22 mouse cellular contexts compared by ENCODE assay signal in the genomic region with DNA sequence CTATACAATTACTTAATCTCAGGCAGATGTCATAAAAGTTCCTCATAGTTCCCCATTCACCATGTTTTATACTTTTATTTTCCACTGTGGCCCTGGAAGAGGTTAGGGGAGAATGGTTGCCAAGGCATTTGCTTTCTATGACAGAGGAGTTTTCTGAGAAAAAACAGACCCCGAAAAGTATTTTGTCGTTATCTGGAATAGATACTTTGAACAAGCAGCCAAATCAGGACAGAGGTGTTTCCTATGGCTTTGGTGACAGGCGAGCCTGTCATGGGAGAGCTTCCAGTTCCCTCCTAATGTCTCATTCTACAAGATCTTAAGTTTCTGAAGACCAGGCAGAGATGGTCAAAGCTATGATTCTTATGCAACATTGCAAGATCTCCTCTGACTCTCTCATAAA. TPM values are rescaled to one million over a fixed set of nuclear protein-coding genes. Genes with fewer than 3 reads are reported as not detected.
A peak's percentile ranks its signal among the peaks of the same experiment; 100 is the strongest.
DNase-seq lines count a peak whose midpoint lies in the region; ATAC-seq and TF ChIP-seq lines count a peak whose summit lies in the region.
"Had no signal": no experiment of that assay in that cellular context is flagged by ENCODE, and none has a peak within 500 bp of the region (broad histone marks: within the 10 kb centered on the region; RNA-seq: fewer than 3 reads in every experiment).

No protein-coding gene starts in this region.

- H3K4me3 ChIP-seq in gastrocnemius, adult 2 months, result no peak overlapping the region
- no peak overlapping the region for H3K4me3 ChIP-seq in heart, embryonic 11.5 days (ENCODE audit: low read depth, low read length)
- H3K4me3 ChIP-seq in midbrain, embryonic 11.5 days (ENCODE audit: low read depth, low read length), result no peak overlapping the region
- H3K4me3 ChIP-seq in midbrain, embryonic 10.5 days, result no peak overlapping the region
- H3K4me3 ChIP-seq: embryonic facial prominence, embryonic 12.5 days; forebrain, embryonic 15.5 days; hindbrain, embryonic 10.5 days; intestine, embryonic 15.5 days had no signal

- H3K36me3 ChIP-seq in heart, embryonic 11.5 days (ENCODE audit: control insufficient read depth, insufficient read depth, low read length), result 0 out of 2 replicates have a peak, but pooled peaks cover 2% of the 10 kb centered on the region
- no peaks in the 10 kb centered on the region for H3K36me3 ChIP-seq in midbrain, embryonic 11.5 days (ENCODE audit: control insufficient read depth, insufficient read depth, low read length)
- H3K36me3 ChIP-seq in midbrain, embryonic 10.5 days, result no peaks in the 10 kb centered on the region
- H3K36me3 ChIP-seq: embryonic facial prominence, embryonic 12.5 days; forebrain, embryonic 15.5 days; G1E; hindbrain, embryonic 10.5 days; intestine, embryonic 15.5 days had no signal

- H3K9me3 ChIP-seq in heart, embryonic 11.5 days (replicated peaks; ENCODE audit: control insufficient read depth, low read length), result no peaks in the 10 kb centered on the region
- H3K9me3 ChIP-seq in midbrain, embryonic 11.5 days (ENCODE audit: control insufficient read depth, low read length), result no peaks in the 10 kb centered on the region
- H3K9me3 ChIP-seq in midbrain, embryonic 10.5 days (replicated peaks), result no peaks in the 10 kb centered on the region
- H3K9me3 ChIP-seq: embryonic facial prominence, embryonic 12.5 days; forebrain, embryonic 15.5 days; G1E; hindbrain, embryonic 10.5 days; intestine, embryonic 15.5 days had no signal

- 0 out of 2 replicates have a peak overlapping the region, but pooled peaks have one; percentile 14 for H3K4me2 ChIP-seq in heart, embryonic 11.5 days
- no peak overlapping the region for H3K4me2 ChIP-seq in midbrain, embryonic 11.5 days
- H3K4me2 ChIP-seq: embryonic facial prominence, embryonic 12.5 days; forebrain, embryonic 15.5 days; hindbrain, embryonic 14.5 days; intestine, embryonic 15.5 days had no signal

- WGBS in heart, embryonic 11.5 days (ENCODE audit: insufficient replicate concordance), result 19% methylated on average over 3 of the region's 3 CpGs
- WGBS in midbrain, embryonic 11.5 days, result 89% methylated on average over 3 of the region's 3 CpGs
- 94% methylated on average over 3 of the region's 3 CpGs for WGBS in midbrain, embryonic 10.5 days

- H3K27ac ChIP-seq in gastrocnemius, adult 2 months, result peak overlapping the region; percentile 28
- peak overlapping the region; percentile 74 for H3K27ac ChIP-seq in heart, embryonic 11.5 days (ENCODE audit: low read depth, low read length)
- no peak overlapping the region for H3K27ac ChIP-seq in midbrain, embryonic 11.5 days (ENCODE audit: low read depth, low read length)
- no peak overlapping the region for H3K27ac ChIP-seq in midbrain, embryonic 10.5 days (replicated peaks)
- H3K27ac ChIP-seq: embryonic facial prominence, embryonic 12.5 days; hindbrain, embryonic 10.5 days; hindbrain, embryonic 14.5 days; intestine, embryonic 15.5 days had no signal

- intact Hi-C loops in gastrocnemius, adult 2 months (cut with DNase I), result no loop called here
- intact Hi-C loops in gastrocnemius, postnatal 14 days (cut with DNase I; ENCODE audit: low total_unique reads), result no loop called here
- intact Hi-C loops in heart, postnatal 14 days (cut with DNase I), result no loop called here

- no peak for DNase-seq in gastrocnemius, adult 2 months
- DNase-seq in gastrocnemius, postnatal 14 days, result no peak
- no peak for DNase-seq in heart, postnatal 14 days
- peak; percentile 62 for DNase-seq in midbrain, embryonic 11.5 days (ENCODE audit: low spot score, missing footprints)
- DNase-seq in midbrain, embryonic 10.5 days (ENCODE audit: low spot score), result no peak
- DNase-seq: adrenal gland, adult 8-10 months; adrenal gland, postnatal 36 days; B cell, adult 2 months; cerebellum, adult 11 months; cerebellum, adult 8-10 months; cerebellum, postnatal 14 days; gastrocnemius, postnatal 25 days; kidney, adult 18-20 months had no signal

- no peak overlapping the region for H3K9ac ChIP-seq in heart, embryonic 11.5 days (ENCODE audit: low read depth, low read length)
- no peak overlapping the region for H3K9ac ChIP-seq in midbrain, embryonic 11.5 days (ENCODE audit: low read length)
- H3K9ac ChIP-seq: embryonic facial prominence, embryonic 12.5 days; forebrain, embryonic 15.5 days; hindbrain, embryonic 14.5 days; intestine, embryonic 15.5 days had no signal

- no peak for TF ChIP-seq CTCF in gastrocnemius, adult 2 months (IDR thresholded peaks at IDR 0.05)

- peaks cover 62% of the 10 kb centered on the region for H3K4me1 ChIP-seq in heart, embryonic 11.5 days (ENCODE audit: control insufficient read depth, insufficient read depth, low read length)
- H3K4me1 ChIP-seq in midbrain, embryonic 11.5 days (ENCODE audit: control insufficient read depth, insufficient read depth, low read length), result no peaks in the 10 kb centered on the region
- no peaks in the 10 kb centered on the region for H3K4me1 ChIP-seq in midbrain, embryonic 10.5 days
- H3K4me1 ChIP-seq: hindbrain, embryonic 10.5 days had no signal

- no peaks in the 10 kb centered on the region for H3K27me3 ChIP-seq in heart, embryonic 11.5 days (ENCODE audit: control insufficient read depth, insufficient read depth, low read length)
- H3K27me3 ChIP-seq in midbrain, embryonic 11.5 days (ENCODE audit: control insufficient read depth, insufficient read depth, low read length), result no peaks in the 10 kb centered on the region
- H3K27me3 ChIP-seq in midbrain, embryonic 10.5 days (ENCODE audit: low read depth, poor library complexity, severe bottlenecking), result no peaks in the 10 kb centered on the region
- H3K27me3 ChIP-seq: embryonic facial prominence, embryonic 12.5 days; forebrain, embryonic 15.5 days; intestine, embryonic 15.5 days had no signal

- no peak for ATAC-seq in heart, embryonic 11.5 days (replicated peaks; ENCODE audit: insufficient number of reproducible peaks, low FRiP score, low TSS enrichment)
- ATAC-seq in midbrain, embryonic 11.5 days (ENCODE audit: low FRiP score), result no peak
- ATAC-seq in frontal cortex, adult (ENCODE audit: low TSS enrichment), result no peak
- ATAC-seq: CD4-positive, CD25-positive, alpha-beta regulatory T cell, adult 4 months; forebrain, embryonic 15.5 days; intestine, embryonic 15.5 days had no signal

RNA-seq across cellular contexts. Expression of a gene that starts 13.4 kb away (rescaled TPM):
- 10 to 100 TPM; 25.7 to 44.6 TPM for total RNA-seq in gastrocnemius, adult 2 months (2021)
- 10 to 100 TPM; 50.4 to 53.6 TPM for total RNA-seq in gastrocnemius, postnatal 14 days (2021)
- 93.7 and 110 TPM in 2 replicates for polyA plus RNA-seq in heart, embryonic 11.5 days (2014; fragmentation: Nextera tagmentation; extraction: Ambion mirVana)
- 100 to 1,000 TPM; 128 to 131 TPM for total RNA-seq in heart, postnatal 14 days (2021)
- 20.3 and 21.4 TPM in 2 replicates for polyA plus RNA-seq in midbrain, embryonic 11.5 days (2014; fragmentation: Nextera tagmentation; extraction: Ambion mirVana)
- 19.6 and 20.9 TPM in 2 replicates for polyA plus RNA-seq in midbrain, embryonic 10.5 days (2016; fragmentation: Nextera tagmentation; extraction: Ambion mirVana)
- polyA plus RNA-seq: G1E had no signal

Comparison
In these comparisons a context has a peak if more than half of its experiments do, and no peak if none do; other contexts are left out.
1. H3K27ac ChIP-seq: peak in gastrocnemius, adult 2 months (single experiment) and heart, embryonic 11.5 days (single experiment); none in midbrain, embryonic 11.5 days (single experiment) and midbrain, embryonic 10.5 days (single experiment).